Mouse (Mus musculus): ENCODE measurements around the gene Gm20388. TPM values are rescaled to one million over a fixed set of nuclear protein-coding genes. Genes with fewer than 3 reads are reported as not detected.

Gm20388 gene
- polyA plus RNA-seq, 1 experiment from 2014 or later, result not detected

- no peaks in the 10 kb centered on the region for H3K9me3 ChIP-seq
- WGBS, result 78% methylated on average over 3 of the region's 3 CpGs
- H3K4me2 ChIP-seq, result no peak overlapping the region
- H3K4me3 ChIP-seq, result no peak overlapping the region
- H3K4me1 ChIP-seq, result peaks cover 80% of the 10 kb centered on the region
- no peak overlapping the region for H3K27ac ChIP-seq (replicated peaks)
- no peaks in the 10 kb centered on the region for H3K36me3 ChIP-seq
- no peaks in the 10 kb centered on the region for H3K27me3 ChIP-seq (replicated peaks)
- H3K9ac ChIP-seq, result no peak overlapping the region
- ATAC-seq (ENCODE audit: extremely low read depth, insufficient number of reproducible peaks, low FRiP score, low TSS enrichment), result no peak
Observed at GRCm38 (mm10) chr8:122955997-122956396, 3045.4 kb downstream of the Gm20388 start.

- H3K27me3 ChIP-seq (replicated peaks), result no peaks in the 10 kb centered on the region
- H3K4me1 ChIP-seq, result peaks cover 72% of the 10 kb centered on the region
- ATAC-seq (ENCODE audit: extremely low read depth, insufficient number of reproducible peaks, low FRiP score, low TSS enrichment), result no peak
- H3K9ac ChIP-seq, result no peak overlapping the region
- no peak overlapping the region for H3K27ac ChIP-seq (replicated peaks)
- no peaks in the 10 kb centered on the region for H3K9me3 ChIP-seq
- H3K36me3 ChIP-seq, result 0 out of 2 replicates have a peak, but pooled peaks cover 5% of the 10 kb centered on the region
- no peak overlapping the region for H3K4me3 ChIP-seq
- 78% methylated on average over 5 of the region's 5 CpGs for WGBS
- no peak overlapping the region for H3K4me2 ChIP-seq
Observed at GRCm38 (mm10) chr8:122960323-122960722, 3049.7 kb downstream of the Gm20388 start.

- H3K9me3 ChIP-seq, result no peaks in the 10 kb centered on the region
- no peak overlapping the region for H3K27ac ChIP-seq (replicated peaks)
- H3K27me3 ChIP-seq (replicated peaks), result no peaks in the 10 kb centered on the region
- H3K36me3 ChIP-seq, result 0 out of 2 replicates have a peak, but pooled peaks cover 5% of the 10 kb centered on the region
- ATAC-seq (ENCODE audit: extremely low read depth, insufficient number of reproducible peaks, low FRiP score, low TSS enrichment), result no peak
- H3K4me3 ChIP-seq, result no peak overlapping the region
- 14% methylated on average over 1 of the region's 1 CpGs for WGBS
- H3K4me1 ChIP-seq, result peaks cover 67% of the 10 kb centered on the region
- no peak overlapping the region for H3K4me2 ChIP-seq
- H3K9ac ChIP-seq, result no peak overlapping the region
Observed at GRCm38 (mm10) chr8:122960932-122961331, 3050.3 kb downstream of the Gm20388 start.

GRCm38 (mm10) chr8:122961458-122961857 is 3050.8 kb downstream of the Gm20388 start:
- ATAC-seq (ENCODE audit: extremely low read depth, insufficient number of reproducible peaks, low FRiP score, low TSS enrichment), result no peak
- WGBS, result 5% methylated on average over 2 of the region's 2 CpGs
- H3K27me3 ChIP-seq (replicated peaks), result no peaks in the 10 kb centered on the region
- no peak overlapping the region for H3K9ac ChIP-seq
- H3K4me2 ChIP-seq, result no peak overlapping the region; the same call in 1 of the 2 replicates
- H3K9me3 ChIP-seq, result no peaks in the 10 kb centered on the region
- no peak overlapping the region for H3K4me3 ChIP-seq
- H3K4me1 ChIP-seq, result peaks cover 63% of the 10 kb centered on the region
- H3K27ac ChIP-seq (replicated peaks), result no peak overlapping the region; the same call in 1 of the 2 replicates
- H3K36me3 ChIP-seq, result 0 out of 2 replicates have a peak, but pooled peaks cover 5% of the 10 kb centered on the region

- H3K9me3 ChIP-seq, result no peaks in the 10 kb centered on the region
- no peak overlapping the region for H3K9ac ChIP-seq
- WGBS, result 59% methylated on average over 5 of the region's 5 CpGs
- no peak overlapping the region for H3K4me3 ChIP-seq
- H3K36me3 ChIP-seq, result 0 out of 2 replicates have a peak, but pooled peaks cover 5% of the 10 kb centered on the region
- H3K27ac ChIP-seq (replicated peaks), result no peak overlapping the region; the same call in 1 of the 2 replicates
- H3K4me1 ChIP-seq, result peaks cover 57% of the 10 kb centered on the region
- no peaks in the 10 kb centered on the region for H3K27me3 ChIP-seq (replicated peaks)
- H3K4me2 ChIP-seq, result no peak overlapping the region
- ATAC-seq (ENCODE audit: extremely low read depth, insufficient number of reproducible peaks, low FRiP score, low TSS enrichment), result no peak
Observed at GRCm38 (mm10) chr8:122962046-122962445, 3051.4 kb downstream of the Gm20388 start.

GRCm38 (mm10) chr8:122966638-122967037 is 3056.0 kb downstream of the Gm20388 start:
- no peak for ATAC-seq (ENCODE audit: extremely low read depth, insufficient number of reproducible peaks, low FRiP score, low TSS enrichment)
- Histone ChIP-seq H3K27ac (replicated peaks) (no peak overlapping the region), H3K4me1 (peaks cover 23% of the 10 kb centered on the region), H3K9ac (no peak overlapping the region), H3K4me3 (no peak overlapping the region), H3K9me3 (no peaks in the 10 kb centered on the region), H3K4me2 (no peak overlapping the region), H3K36me3 (peaks cover 26% of the 10 kb centered on the region), H3K27me3 (replicated peaks) (no peaks in the 10 kb centered on the region)
- WGBS, result 77% methylated on average over 3 of the region's 3 CpGs

GRCm38 (mm10) chr8:122968145-122968544 is 3057.5 kb downstream of the Gm20388 start:
- Histone ChIP-seq H3K36me3 (peaks cover 26% of the 10 kb centered on the region), H3K4me2 (no peak overlapping the region), H3K27ac (replicated peaks) (no peak overlapping the region), H3K27me3 (replicated peaks) (no peaks in the 10 kb centered on the region), H3K9me3 (no peaks in the 10 kb centered on the region), H3K9ac (no peak overlapping the region), H3K4me1 (peaks cover 8% of the 10 kb centered on the region; the same call in 1 of the 2 replicates), H3K4me3 (no peak overlapping the region)
- no peak for ATAC-seq (ENCODE audit: extremely low read depth, insufficient number of reproducible peaks, low FRiP score, low TSS enrichment)
- WGBS, result 89% methylated on average over 3 of the region's 3 CpGs

GRCm38 (mm10) chr8:122969964-122970620 is 3059.5 kb downstream of the Gm20388 start:
- Histone ChIP-seq H3K27ac (replicated peaks) (no peak overlapping the region), H3K36me3 (peaks cover 28% of the 10 kb centered on the region), H3K27me3 (replicated peaks) (no peaks in the 10 kb centered on the region), H3K9ac (no peak overlapping the region), H3K4me1 (no peaks in the 10 kb centered on the region), H3K9me3 (no peaks in the 10 kb centered on the region), H3K4me3 (no peak overlapping the region), H3K4me2 (no peak overlapping the region)
- ATAC-seq (ENCODE audit: extremely low read depth, insufficient number of reproducible peaks, low FRiP score, low TSS enrichment), result no peak
- WGBS, result 93% methylated on average over 3 of the region's 3 CpGs

- H3K27me3 ChIP-seq (replicated peaks), result no peaks in the 10 kb centered on the region
- WGBS, result 84% methylated on average over 4 of the region's 4 CpGs
- H3K4me1 ChIP-seq, result peaks cover 29% of the 10 kb centered on the region
- H3K9me3 ChIP-seq, result no peaks in the 10 kb centered on the region
- peaks cover 7% of the 10 kb centered on the region; the same call in 1 of the 2 replicates for H3K36me3 ChIP-seq
- no peak overlapping the region for H3K4me2 ChIP-seq
- no peak overlapping the region for H3K4me3 ChIP-seq
- no peak overlapping the region for H3K9ac ChIP-seq
- no peak for ATAC-seq (ENCODE audit: extremely low read depth, insufficient number of reproducible peaks, low FRiP score, low TSS enrichment)
- no peak overlapping the region for H3K27ac ChIP-seq (replicated peaks)
Observed at GRCm38 (mm10) chr8:122976046-122976445, 3065.4 kb downstream of the Gm20388 start.

GRCm38 (mm10) chr8:122979424-122979823 is 3068.8 kb downstream of the Gm20388 start:
- Histone ChIP-seq H3K9ac (no peak overlapping the region), H3K27me3 (replicated peaks) (no peaks in the 10 kb centered on the region), H3K36me3 (peaks cover 3% of the 10 kb centered on the region; the same call in 1 of the 2 replicates), H3K27ac (replicated peaks) (peak overlapping the region; percentile 0; the same call in 1 of the 2 replicates), H3K4me1 (peaks cover 40% of the 10 kb centered on the region), H3K9me3 (no peaks in the 10 kb centered on the region), H3K4me3 (no peak overlapping the region), H3K4me2 (no peak overlapping the region)
- no peak for ATAC-seq (ENCODE audit: extremely low read depth, insufficient number of reproducible peaks, low FRiP score, low TSS enrichment)
- WGBS, result 89% methylated on average over 3 of the region's 3 CpGs

- peak overlapping the region; percentile 0; the same call in 1 of the 2 replicates for H3K27ac ChIP-seq (replicated peaks)
- 74% methylated on average over 10 of the region's 10 CpGs for WGBS
Observed at GRCm38 (mm10) chr8:122979865-122980509, 3069.3 kb downstream of the Gm20388 start.

More at GRCm38 (mm10) chr8:122979865-122980509, 3069.3 kb downstream of the Gm20388 start:
- ATAC-seq (ENCODE audit: extremely low read depth, insufficient number of reproducible peaks, low FRiP score, low TSS enrichment), result no peak
- Histone ChIP-seq H3K9me3 (no peaks in the 10 kb centered on the region), H3K4me2 (no peak overlapping the region), H3K36me3 (no peaks in the 10 kb centered on the region), H3K4me3 (no peak overlapping the region), H3K9ac (no peak overlapping the region), H3K4me1 (peaks cover 40% of the 10 kb centered on the region), H3K27me3 (replicated peaks) (no peaks in the 10 kb centered on the region)

Measured in heart, embryonic 13.5 days (tissue).